Mouse (Mus musculus) heart, adult 10 weeks (tissue): Measurements from ENCODE around the gene Prpf4b. TPM values are rescaled to one million over a fixed set of nuclear protein-coding genes. Genes with fewer than 3 reads are reported as not detected.

ENCODE experiments used
- polyA plus RNA-seq: library from polyadenylated mRNA; stranded (reverse); fragments of 350-450 nt; fragmentation: Illumina TruSeq; extraction: RNeasy Lipid Tissue Mini Kit (QIAGEN cat#74804); gene quantifications from one replicate; pipeline ENCODE4 v1.2.3, GENCODE M21; 2014; ENCODE audit warnings: low read depth, low replicate concordance

The Prpf4b gene
- polyA plus RNA-seq: 48.9 TPM

GRCm38 (mm10) chr13:34875166-34875710, at the start of gene Prpf4b:
TSS of gene Prpf4b (plus strand) at chr13:34875302.

GRCm38 (mm10) chr13:34924210-34924609, 49.1 kb downstream of the Prpf4b start, which contains the start of the genes Fam217a and 4933417A18Rik:
TSS of gene Fam217a (minus strand) at chr13:34924310.
TSS of gene 4933417A18Rik (plus strand) at chr13:34924409.

Other genes starting within 250 kb of the Prpf4b start
- gene Pxdc1, start 221.8 kb upstream of the Prpf4b start, polyA plus RNA-seq: 17.8 TPM
- not detected for gene Fam50b, start 140.5 kb upstream of the Prpf4b start, polyA plus RNA-seq
- gene Fam217a, start 49.0 kb downstream of the Prpf4b start, polyA plus RNA-seq: 0.52 TPM
- gene 4933417A18Rik, start 49.1 kb downstream of the Prpf4b start, polyA plus RNA-seq: not detected
- 0.37 TPM for gene Eci3, start 88.5 kb downstream of the Prpf4b start, polyA plus RNA-seq
- 244 TPM for gene Eci2, start 151.8 kb downstream of the Prpf4b start, polyA plus RNA-seq